11 mouse cellular contexts compared by ENCODE assay signal in the genomic region with DNA sequence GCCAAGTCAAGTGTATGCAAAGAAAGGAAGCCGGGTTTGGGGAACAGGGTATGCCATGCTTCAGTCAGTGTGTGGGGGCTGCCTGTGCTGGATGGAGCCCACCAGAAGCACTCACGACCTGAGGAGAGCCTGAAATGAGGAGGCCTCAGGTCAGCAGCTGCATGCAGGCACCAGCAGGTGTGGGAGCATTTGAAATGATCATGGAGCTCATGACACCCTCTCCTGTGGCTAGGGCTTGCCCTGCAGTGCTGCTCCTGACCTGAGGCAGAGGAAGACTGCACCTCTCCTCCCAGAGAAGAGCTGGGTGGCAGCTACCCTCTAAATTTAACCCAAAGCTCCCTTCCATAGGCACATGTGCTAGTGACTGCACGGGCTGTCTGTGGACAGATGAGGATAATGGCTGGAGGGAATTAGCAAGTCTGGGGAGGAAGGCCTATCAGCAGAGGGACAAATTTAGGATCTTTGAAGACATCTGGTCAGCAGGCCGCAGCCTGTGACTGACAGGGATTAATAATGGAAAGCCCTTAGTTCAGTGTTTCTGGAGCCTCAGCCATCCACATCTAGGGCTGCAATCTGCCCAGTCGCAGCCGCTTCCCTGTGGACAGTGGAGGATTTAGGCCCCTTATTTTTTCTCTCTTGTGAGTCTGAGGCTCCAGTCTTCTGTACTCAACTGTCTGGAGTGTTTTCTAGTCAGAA.
A peak's percentile ranks its signal among the peaks of the same experiment; 100 is the strongest.
DNase-seq lines count a peak whose midpoint lies in the region; ATAC-seq and TF ChIP-seq lines count a peak whose summit lies in the region.
"Had no signal": no experiment of that assay in that cellular context is flagged by ENCODE, and none has a peak within 500 bp of the region (broad histone marks: within the 10 kb centered on the region; RNA-seq: fewer than 3 reads in every experiment).

No protein-coding gene starts in this region.

- TF ChIP-seq EP300 in heart, adult 2 months (IDR thresholded peaks at IDR 0.05; ENCODE audit: insufficient read depth, low read depth, low read length): no peak

- peaks cover 41% of the 10 kb centered on the region for H3K4me1 ChIP-seq in heart, embryonic 10.5 days
- H3K4me1 ChIP-seq in heart, adult 2 months (ENCODE audit: control insufficient read depth, insufficient read depth, low read length): peaks cover 11% of the 10 kb centered on the region
- H3K4me1 ChIP-seq in embryonic facial prominence, embryonic 15.5 days: peaks cover 30% of the 10 kb centered on the region
- H3K4me1 ChIP-seq in hindbrain, embryonic 15.5 days (replicated peaks): peaks cover 45% of the 10 kb centered on the region
- H3K4me1 ChIP-seq in thymus, adult 2 months (replicated peaks; ENCODE audit: control insufficient read depth, insufficient read depth, low read length): peaks cover 9% of the 10 kb centered on the region; the same call in 1 of the 2 replicates
- peaks cover 14% of the 10 kb centered on the region for H3K4me1 ChIP-seq in lung, adult 2 months (ENCODE audit: control insufficient read depth, insufficient read depth, low read length)

- no peak overlapping the region for H3ac ChIP-seq in myocyte (ENCODE audit: control insufficient read depth, insufficient read length)

- no peak for TF ChIP-seq CTCF in heart, adult 2 months (IDR thresholded peaks at IDR 0.05)
- TF ChIP-seq CTCF in thymus, adult 2 months (IDR thresholded peaks at IDR 0.05; ENCODE audit: borderline replicate concordance, control insufficient read depth, extremely low read depth, insufficient read depth, low read length, poor library complexity): no peak
- no peak for TF ChIP-seq CTCF in lung, adult 2 months (IDR thresholded peaks at IDR 0.05; ENCODE audit: insufficient read depth, low read length)

- H3K36me3 ChIP-seq in heart, embryonic 10.5 days: no peaks in the 10 kb centered on the region
- H3K36me3 ChIP-seq in heart, adult 2 months (ENCODE audit: control insufficient read depth, insufficient read depth, low read length): no peaks in the 10 kb centered on the region
- H3K36me3 ChIP-seq in embryonic facial prominence, embryonic 15.5 days: no peaks in the 10 kb centered on the region
- no peaks in the 10 kb centered on the region for H3K36me3 ChIP-seq in hindbrain, embryonic 15.5 days
- no peaks in the 10 kb centered on the region for H3K36me3 ChIP-seq in myocyte (ENCODE audit: control insufficient read depth, insufficient read depth)
- H3K36me3 ChIP-seq in thymus, adult 2 months (ENCODE audit: control insufficient read depth, insufficient read depth, low read length): no peaks in the 10 kb centered on the region
- H3K36me3 ChIP-seq: lung, embryonic 15.5 days had no signal

- no peak overlapping the region for H3K4me2 ChIP-seq in embryonic facial prominence, embryonic 15.5 days (replicated peaks)
- H3K4me2 ChIP-seq in hindbrain, embryonic 15.5 days: no peak overlapping the region
- H3K4me2 ChIP-seq in myocyte (ENCODE audit: low read depth): peak overlapping the region; percentile 70
- H3K4me2 ChIP-seq: lung, embryonic 15.5 days had no signal

- H3K4me3 ChIP-seq in heart, embryonic 10.5 days: no peak overlapping the region
- no peak overlapping the region for H3K4me3 ChIP-seq in heart, adult 2 months
- H3K4me3 ChIP-seq in embryonic facial prominence, embryonic 15.5 days (replicated peaks): no peak overlapping the region
- no peak overlapping the region for H3K4me3 ChIP-seq in hindbrain, embryonic 15.5 days
- H3K4me3 ChIP-seq in myocyte: no peak overlapping the region
- no peak overlapping the region for H3K4me3 ChIP-seq in thymus, adult 2 months (ENCODE audit: control insufficient read depth, insufficient read depth, low read length)
- no peak overlapping the region for H3K4me3 ChIP-seq in lung, adult 2 months (replicated peaks; ENCODE audit: extremely low read depth, low read depth, low read length)
- H3K4me3 ChIP-seq: lung, embryonic 15.5 days had no signal

- no peak overlapping the region for H3K9ac ChIP-seq in heart, adult 2 months (ENCODE audit: low read depth, low read length)
- no peak overlapping the region for H3K9ac ChIP-seq in embryonic facial prominence, embryonic 15.5 days
- H3K9ac ChIP-seq in hindbrain, embryonic 15.5 days: no peak overlapping the region
- H3K9ac ChIP-seq: lung, embryonic 15.5 days had no signal

- no peaks in the 10 kb centered on the region for H3K9me3 ChIP-seq in heart, embryonic 10.5 days
- H3K9me3 ChIP-seq in embryonic facial prominence, embryonic 15.5 days (replicated peaks): no peaks in the 10 kb centered on the region
- no peaks in the 10 kb centered on the region for H3K9me3 ChIP-seq in hindbrain, embryonic 15.5 days
- H3K9me3 ChIP-seq: lung, embryonic 15.5 days had no signal

- 0 out of 2 replicates have a peak overlapping the region, but pooled peaks have one; percentile 17 for H3K27ac ChIP-seq in heart, embryonic 10.5 days
- no peak overlapping the region for H3K27ac ChIP-seq in heart, adult 2 months
- H3K27ac ChIP-seq in embryonic facial prominence, embryonic 15.5 days (replicated peaks): no peak overlapping the region
- H3K27ac ChIP-seq in hindbrain, embryonic 15.5 days (replicated peaks): peak overlapping the region; percentile 39
- H3K27ac ChIP-seq in thymus, adult 2 months (ENCODE audit: control insufficient read depth, insufficient read depth, low read length): no peak overlapping the region
- H3K27ac ChIP-seq: lung, embryonic 15.5 days had no signal

- 52% methylated on average over 6 of the region's 6 CpGs for WGBS in heart, embryonic 10.5 days
- WGBS in heart, adult 2 months: 81% methylated on average over 6 of the region's 6 CpGs
- WGBS in embryonic facial prominence, embryonic 15.5 days: 45% methylated on average over 6 of the region's 6 CpGs
- 50% methylated on average over 6 of the region's 6 CpGs for WGBS in hindbrain, embryonic 15.5 days
- 96% methylated on average over 6 of the region's 6 CpGs for WGBS in thymus, adult 2 months
- 87% methylated on average over 6 of the region's 6 CpGs for WGBS in lung, adult 2 months

- intact Hi-C loops in heart, adult 2 months (cut with DNase I): no loop called here

- TF ChIP-seq POLR2A in heart, adult 2 months (IDR thresholded peaks at IDR 0.05; ENCODE audit: insufficient read depth, low read depth, low read length): no peak
- no peak for TF ChIP-seq POLR2A in myocyte (IDR thresholded peaks at IDR 0.05; ENCODE audit: insufficient read length, low read depth)
- no peak for TF ChIP-seq POLR2A in thymus, adult 2 months (IDR thresholded peaks at IDR 0.05; ENCODE audit: control insufficient read depth, extremely low read depth, insufficient read depth, low read length, poor library complexity)
- no peak for TF ChIP-seq POLR2A in lung, adult 2 months (IDR thresholded peaks at IDR 0.05; ENCODE audit: borderline replicate concordance, extremely low read depth, low read depth, low read length)

- no peaks in the 10 kb centered on the region for H3K79me2 ChIP-seq in heart, adult 2 months (replicated peaks; ENCODE audit: control insufficient read depth, insufficient read depth, low read length)
- H3K79me2 ChIP-seq in myocyte (ENCODE audit: control insufficient read depth, insufficient read depth): no peaks in the 10 kb centered on the region

- no peaks in the 10 kb centered on the region for H3K27me3 ChIP-seq in heart, embryonic 10.5 days (ENCODE audit: insufficient read depth, poor library complexity, severe bottlenecking)
- no peaks in the 10 kb centered on the region for H3K27me3 ChIP-seq in heart, adult 2 months (ENCODE audit: control insufficient read depth, insufficient read depth, low read length)
- no peaks in the 10 kb centered on the region for H3K27me3 ChIP-seq in embryonic facial prominence, embryonic 15.5 days
- no peaks in the 10 kb centered on the region for H3K27me3 ChIP-seq in hindbrain, embryonic 15.5 days
- no peaks in the 10 kb centered on the region for H3K27me3 ChIP-seq in myocyte (ENCODE audit: control insufficient read depth, insufficient read depth, insufficient read length)
- H3K27me3 ChIP-seq in thymus, adult 2 months (ENCODE audit: control insufficient read depth, insufficient read depth, low read length): no peaks in the 10 kb centered on the region
- H3K27me3 ChIP-seq: lung, embryonic 15.5 days had no signal

- peak; percentile 27; the same call in 1 of the 2 replicates for ATAC-seq in embryonic facial prominence, embryonic 15.5 days (ENCODE audit: insufficient number of reproducible peaks, low FRiP score, low TSS enrichment, low read depth)
- ATAC-seq in hindbrain, embryonic 15.5 days (ENCODE audit: low FRiP score, low read depth): no peak

- no peak for DNase-seq in heart, embryonic 10.5 days (ENCODE audit: low spot score)
- DNase-seq in heart, adult 2 months: no peak
- no peak for DNase-seq in thymus, adult 2 months
- no peak for DNase-seq in lung, adult 2 months
- DNase-seq: cerebellum, adult 9-10 months; gastrocnemius, postnatal 36 days; kidney, adult 2 months had no signal

TF ChIP-seq in myocyte, 11 proteins besides CTCF, POLR2A, EP300 and RAD21:
- TF ChIP-seq MAX (IDR thresholded peaks at IDR 0.05; ENCODE audit: low read depth) (no peak), MYOD1 (IDR thresholded peaks at IDR 0.05; ENCODE audit: control insufficient read depth in 1 of 3, insufficient read length in 2 of 3, low read depth in 2 of 3) (peak in 2 of 3 experiments; percentile 36 to 37), MYOG (IDR thresholded peaks at IDR 0.05; ENCODE audit: control insufficient read depth in 1 of 3, insufficient read depth in 1 of 3, insufficient read length in 2 of 3, low read depth in 2 of 3) (peak in 1 of 3 experiments; percentile 56)

Comparison
In these comparisons a context has a peak if more than half of its experiments do, and no peak if none do; other contexts are left out.
1. H3K27ac ChIP-seq: peak in heart, embryonic 10.5 days (single experiment) and hindbrain, embryonic 15.5 days (single experiment); none in heart, adult 2 months (single experiment), embryonic facial prominence, embryonic 15.5 days (single experiment) and thymus, adult 2 months (single experiment).